Mouse (Mus musculus) liver, embryonic 12.5 days (tissue): ENCODE data around the gene Chpf2. TPM values are rescaled to one million over a fixed set of nuclear protein-coding genes. Genes with fewer than 3 reads are reported as not detected.

Source experiments
- ATAC-seq: fragments of 200-750 bp; cut with Nextera tagmentation; 2 replicates; pipeline ENCODE4 v1.8.0; 2017; ENCODE audit warnings: moderate number of reproducible peaks, mild to moderate bottlenecking, moderate library complexity
- H3K27ac ChIP-seq: fragments of 300-500 bp; sonication (generic); 2 replicates; pipeline ENCODE4 v1.5.1; 2016; ENCODE audit warnings: mild to moderate bottlenecking
- H3K27me3 ChIP-seq: fragments of 300-500 bp; sonication (generic); replicated peaks from 2 replicates; pipeline ENCODE4 v1.6.1; 2016; ENCODE audit warnings: mild to moderate bottlenecking, moderate library complexity
- H3K36me3 ChIP-seq: fragments of 300-500 bp; sonication (generic); 2 replicates; pipeline ENCODE4 v1.6.1; 2016; ENCODE audit warnings: mild to moderate bottlenecking, moderate library complexity
- H3K4me1 ChIP-seq: fragments of 300-500 bp; sonication (generic); 2 replicates; pipeline ENCODE4 v1.6.1; 2016
- H3K4me2 ChIP-seq: fragments of 300-500 bp; sonication (generic); 2 replicates; pipeline ENCODE4 v1.6.1; 2016; ENCODE audit warnings: mild to moderate bottlenecking, moderate library complexity
- H3K4me3 ChIP-seq: fragments of 300-500 bp; sonication (generic); 2 replicates; pipeline ENCODE4 v1.5.1; 2016; ENCODE audit warnings: mild to moderate bottlenecking, moderate library complexity
- H3K9ac ChIP-seq: fragments of 300-500 bp; sonication (generic); 2 replicates; pipeline ENCODE4 v1.6.1; 2016; ENCODE audit warnings: mild to moderate bottlenecking, moderate library complexity
- H3K9me3 ChIP-seq: fragments of 300-500 bp; sonication (generic); replicated peaks from 2 replicates; pipeline ENCODE4 v1.6.1; 2016; ENCODE audit warnings: mild to moderate bottlenecking, moderate library complexity
- WGBS: fragments of 180-500 bp; shearing (Covaris S2); methylation state at CpG from one replicate; pipeline ENCODE4 v1.1.7; 2016; ENCODE audit not compliant: insufficient replicate concordance; 5-methylcytosine and 5-hydroxymethylcytosine counted together
- polyA plus RNA-seq: library from polyadenylated mRNA; unstranded; fragments of >200 nt; fragmentation: Nextera tagmentation; extraction: Ambion mirVana; gene quantifications from 2 replicates; pipeline ENCODE4 v1.2.1, GENCODE M21; 2016

Gene Chpf2
- polyA plus RNA-seq, 1 experiment from 2014 or later: 17.6 TPM

DNA sequence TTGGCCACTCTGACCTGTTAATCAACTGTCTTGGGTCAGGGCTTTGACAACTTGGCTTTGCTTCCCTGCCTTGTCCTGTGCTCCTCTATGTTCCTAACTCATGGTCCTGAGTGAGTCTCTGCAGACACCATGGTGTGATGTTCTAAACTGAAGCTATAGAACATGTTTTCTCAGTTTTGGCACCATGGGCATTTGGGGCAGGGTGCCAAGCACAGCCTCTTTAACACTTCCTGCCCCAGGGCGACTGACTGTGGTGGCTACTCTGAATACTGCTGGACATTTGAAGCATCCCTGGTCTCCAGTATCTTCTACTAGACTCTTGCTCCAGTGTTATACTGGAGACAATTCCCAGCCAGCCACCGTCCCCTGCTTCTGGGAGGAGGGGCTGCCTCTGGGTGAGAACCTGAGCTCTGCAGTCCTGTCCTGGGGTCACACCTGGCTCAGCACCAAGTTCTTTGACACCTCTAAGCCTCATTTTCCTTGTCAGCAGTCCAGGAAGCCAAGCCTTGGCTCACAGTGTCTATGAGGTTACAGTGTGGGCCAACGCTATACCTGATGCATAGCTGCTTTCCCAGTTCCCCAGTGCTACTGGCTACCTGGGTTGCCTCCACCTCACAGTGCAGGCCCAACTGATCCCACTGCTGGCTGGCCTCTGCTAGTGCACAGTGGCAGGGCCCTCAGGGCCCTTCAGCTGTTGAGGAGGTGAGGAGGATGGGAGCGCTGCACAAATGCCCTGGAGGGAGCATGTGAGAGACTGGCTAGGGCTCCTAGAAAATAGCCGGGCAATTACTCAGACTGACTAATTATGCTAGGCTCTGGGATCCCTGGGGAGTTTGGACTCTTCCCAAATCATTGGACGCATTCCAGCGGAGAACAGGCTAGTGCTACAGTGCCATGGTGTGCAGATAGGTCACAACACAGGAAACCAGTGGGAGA, 25.1 kb downstream of the Chpf2 start:
- Histone ChIP-seq H3K9ac (no peak overlapping the region), H3K27me3 (peaks cover 65% of the 10 kb centered on the region), H3K4me1 (0 out of 2 replicates have a peak, but pooled peaks cover 3% of the 10 kb centered on the region), H3K36me3 (no peaks in the 10 kb centered on the region), H3K4me3 (no peak overlapping the region), H3K27ac (no peak overlapping the region), H3K9me3 (no peaks in the 10 kb centered on the region), H3K4me2 (no peak overlapping the region)
- ATAC-seq: no peak
- WGBS: 68% methylated on average over 7 of the region's 7 CpGs

DNA sequence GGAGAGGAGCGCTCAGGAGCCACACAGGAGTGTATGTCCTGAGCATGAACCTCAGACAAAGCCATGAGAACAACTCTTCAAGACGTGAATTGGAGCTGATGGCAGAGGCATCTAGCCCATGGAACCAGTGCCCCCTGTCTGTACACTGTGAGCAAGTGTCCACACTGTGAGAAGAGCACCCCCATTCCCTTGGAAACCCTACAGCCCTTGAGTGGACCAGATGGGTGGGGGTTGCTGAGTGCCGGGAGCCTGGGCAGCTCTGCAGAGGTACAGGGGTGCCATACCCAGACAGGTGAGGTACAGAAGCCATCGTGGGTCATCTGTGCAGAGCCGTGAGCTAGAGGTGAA, 25.7 kb downstream of the Chpf2 start:
- Histone ChIP-seq H3K27me3 (peaks cover 64% of the 10 kb centered on the region), H3K4me1 (0 out of 2 replicates have a peak, but pooled peaks cover 3% of the 10 kb centered on the region), H3K9me3 (no peaks in the 10 kb centered on the region), H3K4me3 (no peak overlapping the region), H3K27ac (no peak overlapping the region), H3K9ac (no peak overlapping the region), H3K36me3 (no peaks in the 10 kb centered on the region), H3K4me2 (no peak overlapping the region)
- 62% methylated on average over 5 of the region's 5 CpGs for WGBS
- ATAC-seq: no peak

DNA sequence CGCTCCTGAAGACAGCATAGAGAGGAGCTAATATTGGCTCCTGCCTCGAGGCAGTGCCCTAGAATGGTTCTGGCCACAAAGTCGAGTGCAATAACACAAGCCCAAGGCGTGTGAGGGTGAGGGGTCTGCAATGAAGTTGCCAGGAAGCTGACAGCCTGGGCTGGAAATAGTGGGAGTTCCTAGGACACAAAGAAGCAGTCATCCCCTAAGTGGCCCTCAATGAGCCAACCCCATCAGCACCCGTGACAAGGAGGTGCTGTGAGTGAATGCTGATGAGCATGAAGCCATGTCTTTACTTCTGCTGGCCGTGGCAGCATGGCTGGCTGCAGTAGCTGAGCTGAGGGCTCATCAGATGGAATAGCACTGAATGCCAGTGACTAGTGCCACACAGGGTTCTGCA, 28.6 kb downstream of the Chpf2 start:
- WGBS: 51% methylated on average over 6 of the region's 6 CpGs
- Histone ChIP-seq H3K9me3 (no peaks in the 10 kb centered on the region), H3K9ac (no peak overlapping the region), H3K4me1 (no peaks in the 10 kb centered on the region), H3K27ac (no peak overlapping the region), H3K4me3 (no peak overlapping the region), H3K4me2 (no peak overlapping the region), H3K36me3 (no peaks in the 10 kb centered on the region), H3K27me3 (peaks cover 47% of the 10 kb centered on the region)
- no peak for ATAC-seq

DNA sequence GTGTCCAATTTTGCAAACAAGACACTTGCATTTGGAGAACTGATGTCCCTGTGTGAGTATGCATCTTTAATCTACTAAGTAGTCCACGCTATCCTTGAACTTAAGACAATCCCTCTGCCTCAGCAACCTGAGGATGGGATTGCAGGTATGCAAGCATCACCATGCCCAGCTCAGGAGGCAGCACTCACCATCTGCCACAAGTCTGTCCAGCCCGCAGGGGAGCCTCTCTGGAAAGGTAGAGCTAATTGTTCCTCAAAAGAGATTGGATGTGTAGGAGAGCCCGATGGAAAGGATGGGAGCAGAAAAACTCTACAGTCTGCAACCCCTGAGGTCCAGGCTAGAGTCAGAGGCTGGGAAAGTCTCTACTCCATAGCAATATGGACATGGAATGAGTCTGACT, 32.4 kb downstream of the Chpf2 start:
- Histone ChIP-seq H3K27me3 (peaks cover 65% of the 10 kb centered on the region), H3K9ac (no peak overlapping the region), H3K4me2 (no peak overlapping the region), H3K4me1 (peaks cover 3% of the 10 kb centered on the region; the same call in 1 of the 2 replicates), H3K9me3 (no peaks in the 10 kb centered on the region), H3K4me3 (no peak overlapping the region), H3K36me3 (no peaks in the 10 kb centered on the region), H3K27ac (no peak overlapping the region)
- no peak for ATAC-seq
- 57% methylated on average over 3 of the region's 3 CpGs for WGBS

DNA sequence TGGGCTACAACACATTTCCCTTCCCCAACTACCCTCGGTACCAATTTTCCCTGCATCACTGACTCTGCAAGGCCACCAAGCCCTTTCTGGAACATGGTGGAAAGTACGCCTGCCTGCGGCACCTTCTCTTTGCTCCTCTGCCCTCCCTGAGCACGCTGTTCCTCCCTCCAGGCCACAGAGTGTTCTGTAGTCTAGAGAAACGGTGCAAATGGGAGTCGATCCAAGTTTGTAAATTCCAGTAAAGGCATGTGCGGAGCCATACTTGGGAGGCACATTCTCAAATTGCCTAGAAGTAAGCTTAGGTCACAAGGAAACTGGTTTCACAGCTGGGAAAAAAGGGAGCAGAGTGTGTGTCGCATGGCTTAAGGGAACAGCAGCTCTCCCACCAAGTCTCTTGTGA, 33.6 kb downstream of the Chpf2 start:
- no peak overlapping the region for H3K4me3 ChIP-seq
- no peaks in the 10 kb centered on the region for H3K9me3 ChIP-seq
- H3K4me1 ChIP-seq: peaks cover 6% of the 10 kb centered on the region; the same call in 1 of the 2 replicates
- H3K27me3 ChIP-seq: peaks cover 71% of the 10 kb centered on the region
- 62% methylated on average over 8 of the region's 8 CpGs for whole genome bisulfite sequencing
- H3K9ac ChIP-seq: no peak overlapping the region
- no peak overlapping the region for H3K4me2 ChIP-seq
- ATAC-seq: no peak
- no peaks in the 10 kb centered on the region for H3K36me3 ChIP-seq
- H3K27ac ChIP-seq: no peak overlapping the region

DNA sequence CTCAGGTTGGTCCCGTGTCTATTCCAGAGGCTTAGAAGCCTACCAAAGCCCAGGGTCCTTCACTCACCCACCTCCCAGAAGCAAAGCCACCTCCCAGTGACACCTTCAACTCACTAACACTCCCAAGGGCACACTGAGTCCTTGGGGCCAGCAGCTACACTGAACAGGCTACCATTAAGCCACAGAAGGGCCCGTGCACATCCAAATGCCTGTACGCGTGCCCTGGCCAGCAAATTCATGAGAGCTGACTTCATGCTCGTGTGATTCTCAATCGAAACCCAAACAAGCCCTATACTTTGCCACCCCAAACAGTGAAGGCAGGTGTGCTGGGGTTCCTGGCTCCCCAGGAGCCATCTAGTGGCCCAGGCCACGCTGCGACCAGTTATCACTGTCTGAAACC, 34.1 kb downstream of the Chpf2 start:
- Histone ChIP-seq H3K4me1 (peaks cover 6% of the 10 kb centered on the region; the same call in 1 of the 2 replicates), H3K9me3 (no peaks in the 10 kb centered on the region), H3K4me3 (no peak overlapping the region), H3K9ac (no peak overlapping the region), H3K36me3 (no peaks in the 10 kb centered on the region), H3K27me3 (peaks cover 70% of the 10 kb centered on the region), H3K4me2 (no peak overlapping the region), H3K27ac (no peak overlapping the region)
- no peak for ATAC-seq
- 62% methylated on average over 8 of the region's 8 CpGs for WGBS

DNA sequence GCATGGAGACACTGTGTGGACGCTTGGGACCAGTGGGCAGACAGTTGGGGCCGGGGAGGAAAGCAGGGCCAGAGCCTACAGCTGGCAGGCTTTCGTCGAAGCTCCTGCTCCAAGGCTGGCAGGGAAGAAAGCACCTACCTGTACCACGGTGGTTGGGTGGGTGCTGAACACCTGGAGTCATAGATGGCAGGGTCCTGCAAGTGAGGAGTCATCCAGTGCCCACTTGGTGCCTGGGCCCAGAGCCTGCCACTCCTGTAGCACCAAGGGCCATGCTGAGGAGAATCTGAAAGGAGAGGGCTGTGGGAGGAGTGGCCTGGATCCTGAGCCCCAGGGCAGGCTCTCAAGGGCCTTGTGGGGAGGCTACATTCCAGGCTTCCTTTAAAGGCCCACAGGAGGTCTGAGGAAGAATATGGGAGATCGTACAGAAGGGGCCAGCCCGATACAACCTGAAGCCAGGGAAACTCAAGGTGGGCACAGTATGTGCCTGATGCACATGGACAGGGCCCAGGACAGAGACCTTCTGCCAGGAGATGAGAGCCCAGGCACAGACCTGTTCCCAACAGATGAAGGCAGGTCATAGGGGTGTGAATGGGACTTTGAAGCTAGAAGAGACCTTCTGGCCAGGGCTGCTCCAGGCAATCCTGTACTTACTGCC, 36.0 kb downstream of the Chpf2 start:
- Histone ChIP-seq H3K4me1 (peaks cover 6% of the 10 kb centered on the region; the same call in 1 of the 2 replicates), H3K9ac (no peak overlapping the region), H3K27me3 (peaks cover 70% of the 10 kb centered on the region), H3K4me2 (no peak overlapping the region), H3K36me3 (no peaks in the 10 kb centered on the region), H3K4me3 (no peak overlapping the region), H3K9me3 (no peaks in the 10 kb centered on the region), H3K27ac (no peak overlapping the region)
- 62% methylated on average over 7 of the region's 7 CpGs for WGBS
- ATAC-seq: no peak

DNA sequence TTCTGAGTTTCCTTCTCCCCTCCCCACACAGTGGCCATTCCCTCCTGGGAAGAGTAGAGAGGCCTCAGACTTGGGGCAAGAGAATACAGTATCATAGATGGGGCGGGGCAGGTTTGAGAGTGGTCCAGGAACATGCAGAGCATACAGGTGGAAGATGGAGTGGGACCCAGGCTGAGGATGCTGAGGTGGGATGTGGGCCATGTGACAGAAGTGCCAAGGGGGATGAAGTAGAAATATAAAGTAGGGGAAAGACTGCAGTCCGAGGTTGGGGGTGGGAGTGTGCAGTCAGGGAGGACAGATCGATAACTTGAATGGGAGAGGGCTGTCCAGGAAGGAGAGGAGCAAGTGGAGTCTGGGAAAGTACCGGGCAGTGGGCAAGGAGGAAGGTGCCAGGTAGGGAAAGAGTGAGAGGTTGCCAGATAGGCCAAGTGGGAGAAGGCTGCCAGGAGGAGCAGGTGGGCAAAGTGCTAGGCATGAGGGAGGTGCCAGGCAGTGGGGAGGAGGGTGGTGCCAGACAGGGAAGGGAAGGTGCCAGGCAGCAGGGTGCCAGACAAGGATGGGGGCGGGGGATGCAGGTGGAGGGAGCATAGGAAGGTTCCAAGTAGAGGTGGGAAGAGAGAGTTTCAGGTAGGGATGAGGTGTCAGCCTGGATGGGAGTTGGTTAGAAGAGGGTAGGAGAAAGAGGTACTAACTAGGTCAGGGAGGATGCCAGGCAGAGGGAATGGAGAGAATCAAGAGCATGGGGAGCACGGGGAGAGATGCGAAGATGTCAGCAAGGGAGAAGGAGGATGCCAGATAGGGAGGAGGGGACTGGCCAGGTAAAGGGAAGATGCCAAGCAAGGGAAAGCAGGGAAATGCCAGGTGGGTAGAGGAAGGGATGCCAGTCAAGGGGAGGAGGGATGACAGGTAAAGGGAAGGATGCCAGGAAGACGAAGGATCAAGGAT, 36.8 kb downstream of the Chpf2 start:
- Histone ChIP-seq H3K27ac (no peak overlapping the region), H3K27me3 (peaks cover 70% of the 10 kb centered on the region), H3K4me3 (no peak overlapping the region), H3K4me1 (peaks cover 6% of the 10 kb centered on the region; the same call in 1 of the 2 replicates), H3K36me3 (no peaks in the 10 kb centered on the region), H3K9ac (no peak overlapping the region), H3K4me2 (peak overlapping the region; percentile 58; the same call in 1 of the 2 replicates), H3K9me3 (no peaks in the 10 kb centered on the region)
- WGBS: 33% methylated on average over 8 of the region's 8 CpGs
- no peak for ATAC-seq

DNA sequence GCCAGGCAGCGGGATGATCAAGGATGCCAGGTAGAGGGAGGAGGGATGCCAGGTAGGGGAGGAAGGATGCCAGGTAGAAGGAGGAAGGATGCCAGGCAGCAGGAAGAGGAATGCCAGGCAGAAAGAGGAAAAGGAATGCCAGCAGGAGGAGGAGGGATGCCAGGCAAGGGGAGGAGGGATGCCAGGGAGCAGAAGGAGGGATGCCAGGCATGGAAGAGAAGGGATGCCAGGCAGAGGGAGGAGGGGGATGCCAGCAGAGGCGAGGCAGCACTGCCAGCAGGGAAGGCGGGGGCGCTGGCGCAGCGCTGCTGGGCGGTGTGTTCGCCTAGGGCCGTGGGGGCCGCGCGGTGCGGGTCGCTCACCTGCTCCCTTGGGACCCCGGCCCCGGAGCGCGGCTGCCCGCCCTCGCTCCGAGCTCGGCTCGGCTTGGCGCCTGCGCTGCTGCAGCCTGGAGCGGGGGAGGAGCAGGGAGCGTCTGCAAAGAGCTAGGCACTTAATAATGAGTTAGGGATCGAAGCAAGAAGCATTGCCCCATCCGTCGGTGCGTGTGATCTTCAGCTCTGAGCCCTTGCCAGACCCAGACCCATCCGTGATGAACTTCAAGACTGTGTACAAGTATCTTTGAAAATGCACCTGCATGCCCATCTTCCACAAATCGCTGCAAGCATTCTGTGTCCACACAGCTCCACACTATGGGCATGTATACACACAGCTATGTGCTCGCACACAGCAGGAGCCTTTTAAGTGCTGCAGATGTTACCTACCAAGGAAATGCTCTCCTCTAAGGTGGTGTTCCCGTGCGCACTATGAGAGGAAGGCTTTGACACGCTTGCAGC, 37.7 kb downstream of the Chpf2 start, which contains the start of gene Smarcd3:
TSS of gene Smarcd3 (minus strand) at position 426 of the 836 bp plus-strand sequence.
- WGBS: 5% methylated on average over 35 of the region's 37 CpGs
- Histone ChIP-seq H3K4me1 (peaks cover 6% of the 10 kb centered on the region; the same call in 1 of the 2 replicates), H3K36me3 (no peaks in the 10 kb centered on the region), H3K4me2 (peak within 1 kb of the TSS; percentile 58), H3K27me3 (peaks cover 64% of the 10 kb centered on the region), H3K9me3 (no peaks in the 10 kb centered on the region), H3K4me3 (peak within 1 kb of the TSS; percentile 48), H3K27ac (no peak within 1 kb of the TSS), H3K9ac (0 out of 2 replicates have a peak within 1 kb of the TSS, but pooled peaks have one; percentile 10)
- ATAC-seq: 0 out of 2 replicates have a peak, but pooled peaks have one; percentile 24

DNA sequence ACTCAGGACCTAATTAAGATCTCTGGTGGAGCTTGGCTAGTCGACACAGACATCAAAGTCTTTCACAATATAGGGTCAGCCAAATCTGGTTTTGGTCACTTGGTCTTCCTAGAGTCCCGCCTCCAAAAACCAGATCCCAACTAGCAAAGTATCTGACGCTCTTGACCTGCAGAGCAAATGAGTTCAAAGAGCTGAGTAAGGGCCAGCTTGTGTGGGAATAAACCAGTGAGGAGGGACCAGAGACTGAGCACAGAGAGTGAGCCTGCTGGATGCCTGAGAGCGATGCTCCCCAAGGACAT, 38.2 kb downstream of the Chpf2 start:
- WGBS: 36% methylated on average over 4 of the region's 4 CpGs

DNA sequence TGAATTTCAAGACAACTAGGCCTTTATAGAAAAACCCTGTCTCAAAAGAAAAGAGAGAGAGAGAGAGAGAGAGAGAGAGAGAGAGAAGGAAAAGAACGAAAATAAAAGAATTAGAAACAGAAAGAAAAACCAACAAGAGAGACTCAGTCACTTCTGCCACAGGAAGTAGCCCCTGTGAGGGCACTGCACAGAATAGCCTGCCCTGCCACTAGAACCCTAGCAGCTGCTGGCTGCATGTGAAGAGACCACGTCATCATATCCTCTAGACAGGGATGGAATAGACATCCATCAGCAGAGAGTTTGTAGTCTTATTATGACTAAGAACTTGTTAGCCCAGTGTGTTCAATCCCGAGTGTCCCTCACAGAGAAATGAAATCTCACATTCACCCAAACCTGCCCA, 43.2 kb downstream of the Chpf2 start:
- ATAC-seq: no peak
- Histone ChIP-seq H3K9ac (no peak overlapping the region), H3K4me1 (no peaks in the 10 kb centered on the region), H3K4me2 (no peak overlapping the region), H3K9me3 (no peaks in the 10 kb centered on the region), H3K4me3 (no peak overlapping the region), H3K27me3 (peaks cover 24% of the 10 kb centered on the region), H3K36me3 (no peaks in the 10 kb centered on the region), H3K27ac (no peak overlapping the region)
- 45% methylated on average over 3 of the region's 3 CpGs for WGBS

More for the DNA sequence above, 38.2 kb downstream of the Chpf2 start:
- Histone ChIP-seq H3K27me3 (peaks cover 64% of the 10 kb centered on the region), H3K4me3 (no peak overlapping the region), H3K9me3 (no peaks in the 10 kb centered on the region), H3K4me1 (peaks cover 6% of the 10 kb centered on the region; the same call in 1 of the 2 replicates), H3K27ac (no peak overlapping the region), H3K9ac (no peak overlapping the region), H3K4me2 (no peak overlapping the region), H3K36me3 (no peaks in the 10 kb centered on the region)
- no peak for ATAC-seq
